Mouse (Mus musculus): ENCODE data around the gene Cdipt. TPM values are rescaled to one million over a fixed set of nuclear protein-coding genes. Genes with fewer than 3 reads are reported as not detected.

Cdipt gene
- polyA plus RNA-seq, 1 experiment from 2014 or later, result 103 TPM

DNA sequence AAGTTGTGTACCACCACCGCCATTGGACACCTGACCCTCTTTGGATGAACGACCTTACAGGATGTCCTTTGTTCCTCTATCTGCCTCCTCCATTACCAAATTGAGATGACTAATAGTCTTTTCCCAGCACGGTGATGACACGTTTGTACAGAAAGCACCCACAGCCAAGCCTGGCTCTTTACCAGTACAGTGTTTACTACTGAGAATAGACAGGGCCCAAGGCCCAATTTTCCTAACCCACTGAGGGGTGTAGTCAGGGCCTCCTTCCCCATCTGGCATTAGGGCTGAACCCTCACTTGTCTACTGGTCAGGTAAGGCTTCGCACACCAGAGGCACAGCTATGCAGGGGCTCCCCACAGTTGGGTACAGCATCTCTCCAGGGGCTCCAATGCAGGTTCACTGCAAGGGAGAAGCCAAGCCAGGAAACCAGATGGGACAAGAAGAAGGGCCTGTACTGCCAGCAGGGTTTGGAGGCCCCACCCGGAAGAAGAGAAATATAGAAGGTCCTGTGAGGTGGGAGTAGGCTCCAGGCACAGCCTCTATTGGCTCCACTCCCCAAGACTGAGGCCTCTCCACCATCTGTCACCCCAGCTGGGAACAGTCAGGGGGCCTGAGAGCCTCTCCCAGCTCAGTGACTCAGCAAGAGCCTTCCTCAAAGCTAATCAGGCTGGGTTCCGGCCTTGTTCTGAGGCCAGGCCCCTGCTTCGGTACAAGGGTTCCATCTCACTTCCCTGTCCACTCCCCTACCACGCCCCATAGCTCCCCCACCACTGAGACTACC is 32.7 kb downstream of the Cdipt start:
- H3K4me1 ChIP-seq (replicated peaks), result peaks cover 22% of the 10 kb centered on the region
- H3K4me3 ChIP-seq, result no peak overlapping the region

DNA sequence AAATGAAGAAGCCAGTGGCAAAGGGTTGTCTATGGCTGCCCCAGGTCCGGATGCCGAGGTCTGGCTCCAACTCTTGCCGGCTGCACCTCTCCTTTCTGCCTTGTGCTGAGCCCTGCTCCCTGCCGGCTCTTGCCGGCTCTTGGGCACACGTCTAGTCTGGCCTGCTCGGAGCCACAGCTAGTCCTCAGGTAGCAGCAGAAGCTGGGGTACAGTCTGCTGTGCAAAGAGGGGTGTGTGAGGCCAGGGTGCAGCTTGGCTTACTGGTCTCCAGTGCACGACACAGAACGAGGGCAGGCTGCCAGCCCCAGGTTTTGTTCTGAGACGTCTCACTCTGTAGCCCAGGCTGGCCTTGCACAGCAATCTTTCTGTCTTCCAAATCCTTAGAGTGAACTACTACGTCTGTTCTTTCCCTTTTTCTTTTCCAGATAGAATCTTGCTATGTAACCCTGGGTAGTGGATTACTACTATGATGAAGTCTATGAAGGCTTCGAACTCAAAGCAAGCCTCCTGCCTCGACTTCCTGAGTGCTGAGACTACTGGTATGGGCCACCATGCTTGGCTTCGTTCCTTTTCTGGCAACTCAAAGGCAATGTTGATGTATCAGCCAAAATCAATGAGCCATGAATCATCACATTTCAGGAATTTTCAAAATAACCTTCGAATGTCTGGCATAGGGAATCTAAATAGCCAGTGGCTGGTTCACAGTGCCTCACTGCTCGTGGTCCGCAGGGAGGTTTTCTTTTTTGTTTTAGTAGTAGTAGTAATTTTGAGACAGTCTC is 33.8 kb downstream of the Cdipt start:
- H3K27ac ChIP-seq, result peak overlapping the region; percentile 76
- H3K36me3 ChIP-seq, result peaks cover 32% of the 10 kb centered on the region
- DNase-seq (ENCODE audit: low spot score), result no peak
- no peaks in the 10 kb centered on the region for H3K27me3 ChIP-seq (ENCODE audit: insufficient read depth, poor library complexity, severe bottlenecking)
- H3K4me3 ChIP-seq, result no peak overlapping the region
- H3K9me3 ChIP-seq, result no peaks in the 10 kb centered on the region
- 85% methylated on average over 17 of the region's 17 CpGs for WGBS
- H3K4me1 ChIP-seq (replicated peaks), result peaks cover 28% of the 10 kb centered on the region

More for the DNA sequence above, 32.7 kb downstream of the Cdipt start:
- H3K27ac ChIP-seq, result peak overlapping the region; percentile 76
- peak; percentile 30 for DNase-seq (ENCODE audit: low spot score)
- WGBS, result 69% methylated on average over 9 of the region's 9 CpGs
- H3K36me3 ChIP-seq, result peaks cover 21% of the 10 kb centered on the region
- no peaks in the 10 kb centered on the region for H3K9me3 ChIP-seq
- H3K27me3 ChIP-seq (ENCODE audit: insufficient read depth, poor library complexity, severe bottlenecking), result no peaks in the 10 kb centered on the region

- H3K4me1 ChIP-seq (replicated peaks), result peaks cover 44% of the 10 kb centered on the region
- no peak for DNase-seq (ENCODE audit: low spot score)
- no peaks in the 10 kb centered on the region for H3K27me3 ChIP-seq (ENCODE audit: insufficient read depth, poor library complexity, severe bottlenecking)
- H3K9me3 ChIP-seq, result no peaks in the 10 kb centered on the region
- 0 out of 2 replicates have a peak overlapping the region, but pooled peaks have one; percentile 45 for H3K27ac ChIP-seq
- H3K36me3 ChIP-seq, result peaks cover 46% of the 10 kb centered on the region
- 88% methylated on average over 2 of the region's 2 CpGs for WGBS
- no peak overlapping the region for H3K4me3 ChIP-seq
Measured at GRCm38 (mm10) chr7:127011051-127011450, 35.3 kb downstream of the Cdipt start.

DNA sequence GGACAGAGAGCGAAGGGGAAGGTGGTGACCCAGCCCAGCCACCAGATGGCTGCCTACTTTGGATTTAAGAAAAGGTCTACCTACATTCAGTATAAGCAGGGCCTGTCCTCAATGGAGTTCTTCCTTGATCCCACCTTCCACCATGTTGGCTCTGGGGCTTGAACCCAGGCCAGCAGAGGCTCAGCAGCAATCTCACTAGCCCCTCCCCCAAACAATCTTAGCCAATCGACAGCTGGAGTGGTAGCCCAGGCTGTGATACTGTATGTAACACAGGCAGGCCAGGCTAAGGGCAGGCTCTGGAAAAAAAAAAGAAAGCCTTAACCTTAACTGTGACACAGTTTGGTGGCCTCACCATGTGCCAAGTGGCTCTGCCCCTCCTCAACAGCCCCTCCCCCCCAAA is 36.0 kb downstream of the Cdipt start:
- no peak overlapping the region for H3K4me3 ChIP-seq
- peaks cover 50% of the 10 kb centered on the region for H3K4me1 ChIP-seq (replicated peaks)
- H3K27me3 ChIP-seq (ENCODE audit: insufficient read depth, poor library complexity, severe bottlenecking), result no peaks in the 10 kb centered on the region
- H3K9me3 ChIP-seq, result no peaks in the 10 kb centered on the region
- DNase-seq (ENCODE audit: low spot score), result no peak
- 85% methylated on average over 2 of the region's 2 CpGs for WGBS
- H3K27ac ChIP-seq, result peak overlapping the region; percentile 45; the same call in 1 of the 2 replicates
- peaks cover 46% of the 10 kb centered on the region for H3K36me3 ChIP-seq

DNA sequence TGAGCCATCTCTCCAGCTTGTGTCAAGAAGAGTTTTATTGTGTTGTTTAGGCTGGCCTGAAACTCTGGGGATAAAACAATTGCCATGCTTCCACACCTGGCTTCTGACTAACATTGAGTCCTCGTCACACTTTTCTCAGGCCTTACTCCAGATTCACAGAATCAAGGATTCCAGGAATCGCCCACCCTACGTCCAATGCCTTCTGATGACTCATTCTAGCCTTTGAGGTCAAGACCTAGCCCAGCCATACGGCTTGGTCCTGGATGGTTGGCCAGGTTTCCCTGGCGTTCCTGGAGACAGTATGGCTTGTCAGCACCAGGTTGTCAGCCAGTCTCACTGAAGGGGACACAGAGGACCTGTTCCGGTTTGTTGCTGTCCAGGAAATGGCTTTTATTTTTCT is 36.7 kb downstream of the Cdipt start:
- no peak for DNase-seq (ENCODE audit: low spot score)
- no peaks in the 10 kb centered on the region for H3K9me3 ChIP-seq
- H3K4me1 ChIP-seq (replicated peaks), result peaks cover 51% of the 10 kb centered on the region
- no peak overlapping the region for H3K4me3 ChIP-seq
- H3K36me3 ChIP-seq, result peaks cover 46% of the 10 kb centered on the region
- no peaks in the 10 kb centered on the region for H3K27me3 ChIP-seq (ENCODE audit: insufficient read depth, poor library complexity, severe bottlenecking)
- no peak overlapping the region for H3K27ac ChIP-seq
- WGBS, result 90% methylated on average over 6 of the region's 6 CpGs

- H3K9me3 ChIP-seq, result no peaks in the 10 kb centered on the region
- peaks cover 46% of the 10 kb centered on the region for H3K36me3 ChIP-seq
- H3K27ac ChIP-seq, result no peak overlapping the region
- DNase-seq (ENCODE audit: low spot score), result no peak
- H3K4me3 ChIP-seq, result 0 out of 2 replicates have a peak overlapping the region, but pooled peaks have one; percentile 9
- 94% methylated on average over 10 of the region's 10 CpGs for WGBS
- H3K27me3 ChIP-seq (ENCODE audit: insufficient read depth, poor library complexity, severe bottlenecking), result no peaks in the 10 kb centered on the region
- peaks cover 54% of the 10 kb centered on the region for H3K4me1 ChIP-seq (replicated peaks)
Measured at GRCm38 (mm10) chr7:127012845-127013244, 37.1 kb downstream of the Cdipt start.

- Histone ChIP-seq H3K36me3 (peaks cover 46% of the 10 kb centered on the region), H3K4me1 (replicated peaks) (peaks cover 58% of the 10 kb centered on the region), H3K9me3 (no peaks in the 10 kb centered on the region), H3K27ac (no peak overlapping the region), H3K27me3 (ENCODE audit: insufficient read depth, poor library complexity, severe bottlenecking) (no peaks in the 10 kb centered on the region), H3K4me3 (0 out of 2 replicates have a peak overlapping the region, but pooled peaks have one; percentile 9)
- no peak for DNase-seq (ENCODE audit: low spot score)
- 92% methylated on average over 6 of the region's 6 CpGs for WGBS
Measured at GRCm38 (mm10) chr7:127013385-127013784, 37.7 kb downstream of the Cdipt start.

DNA sequence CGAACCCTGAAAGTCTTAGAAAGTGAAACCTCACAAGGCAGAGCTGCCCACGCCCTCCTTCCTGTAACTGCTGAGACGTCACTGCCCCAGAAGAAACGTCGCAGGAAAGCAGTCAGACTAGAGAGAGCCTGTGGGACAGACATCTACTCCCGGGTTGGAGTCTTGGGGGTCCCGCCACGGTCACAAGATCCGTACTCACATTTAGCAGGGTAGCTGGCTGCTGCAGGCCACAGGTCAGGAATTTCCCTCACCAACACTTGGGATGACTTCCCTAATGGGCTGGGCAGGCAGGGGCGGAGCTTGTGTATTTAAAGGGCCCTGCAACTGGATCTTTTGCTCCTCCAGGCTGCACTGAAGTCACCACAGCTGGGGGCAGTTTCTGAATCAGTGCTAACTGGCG is 38.6 kb downstream of the Cdipt start, which contains the start of gene Mvp:
TSS of gene Mvp (minus strand) at position 302 of the 400 bp plus-strand sequence.
- H3K9me3 ChIP-seq, result no peaks in the 10 kb centered on the region
- H3K36me3 ChIP-seq, result peaks cover 47% of the 10 kb centered on the region
- H3K27ac ChIP-seq, result peak within 1 kb of the TSS; percentile 98
- 66% methylated on average over 11 of the region's 11 CpGs for WGBS
- H3K27me3 ChIP-seq (ENCODE audit: insufficient read depth, poor library complexity, severe bottlenecking), result no peaks in the 10 kb centered on the region
- peak; percentile 26 for DNase-seq (ENCODE audit: low spot score)
- H3K4me1 ChIP-seq (replicated peaks), result peaks cover 58% of the 10 kb centered on the region
- peak within 1 kb of the TSS; percentile 87 for H3K4me3 ChIP-seq

DNA sequence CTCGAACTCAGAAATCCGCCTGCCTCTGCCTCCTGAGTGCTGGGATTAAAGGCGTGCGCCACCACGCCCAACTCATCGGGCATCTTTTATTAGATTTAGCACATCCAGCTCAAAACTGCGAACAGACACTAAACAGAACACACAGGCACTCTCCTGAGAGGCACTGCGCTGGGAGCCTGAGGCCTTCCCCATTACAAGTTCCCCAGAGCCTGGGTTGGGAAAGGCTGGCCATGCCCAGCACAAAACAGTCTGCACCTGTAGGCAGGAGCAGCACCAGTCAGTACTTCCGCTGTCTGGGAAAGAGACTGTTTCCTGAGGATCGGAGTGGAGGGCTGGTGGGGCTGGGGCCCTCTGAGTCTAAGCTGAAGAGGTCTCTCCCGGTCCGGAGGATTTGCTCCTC is 39.3 kb downstream of the Cdipt start:
- peak overlapping the region; percentile 98; the same call in 1 of the 2 replicates for H3K27ac ChIP-seq
- H3K4me3 ChIP-seq, result peak overlapping the region; percentile 87; the same call in 1 of the 2 replicates
- WGBS, result 95% methylated on average over 12 of the region's 12 CpGs
- peaks cover 63% of the 10 kb centered on the region for H3K4me1 ChIP-seq (replicated peaks)
- H3K36me3 ChIP-seq, result peaks cover 51% of the 10 kb centered on the region
- no peaks in the 10 kb centered on the region for H3K9me3 ChIP-seq
- no peaks in the 10 kb centered on the region for H3K27me3 ChIP-seq (ENCODE audit: insufficient read depth, poor library complexity, severe bottlenecking)
- DNase-seq (ENCODE audit: low spot score), result no peak

DNA sequence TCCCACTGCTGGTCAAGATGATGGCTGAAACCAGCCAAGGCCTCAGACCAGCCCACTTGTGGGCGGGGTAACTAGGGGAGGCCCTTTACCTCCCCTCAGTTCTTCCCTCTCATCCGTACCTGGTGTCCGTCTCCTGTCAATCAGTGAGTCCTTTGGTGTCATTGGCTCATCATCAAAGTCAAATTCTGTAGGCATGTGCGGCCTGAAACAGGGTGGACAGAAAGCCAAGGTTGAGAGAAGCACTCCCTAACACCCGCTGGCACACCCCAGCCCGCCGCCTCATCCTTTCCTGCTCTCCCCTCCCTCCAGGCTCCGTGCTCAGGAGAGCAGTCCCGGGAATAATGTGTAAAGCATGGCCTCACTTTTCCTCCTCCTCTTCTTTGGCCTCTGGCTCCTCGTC is 40.4 kb downstream of the Cdipt start:
- peaks cover 51% of the 10 kb centered on the region for H3K36me3 ChIP-seq
- H3K4me3 ChIP-seq, result peak overlapping the region; percentile 87
- no peaks in the 10 kb centered on the region for H3K27me3 ChIP-seq (ENCODE audit: insufficient read depth, poor library complexity, severe bottlenecking)
- peaks cover 74% of the 10 kb centered on the region for H3K4me1 ChIP-seq (replicated peaks)
- peak; percentile 49 for DNase-seq (ENCODE audit: low spot score)
- 1% methylated on average over 10 of the region's 10 CpGs for WGBS
- H3K27ac ChIP-seq, result peak overlapping the region; percentile 98
- no peaks in the 10 kb centered on the region for H3K9me3 ChIP-seq

DNA sequence TGATC is 40.6 kb downstream of the Cdipt start, which contains the start of gene Pagr1b:
TSS of gene Pagr1b (minus strand) at position 4 of the 5 bp plus-strand sequence.
- Histone ChIP-seq H3K27me3 (ENCODE audit: insufficient read depth, poor library complexity, severe bottlenecking) (no peaks in the 10 kb centered on the region), H3K36me3 (peaks cover 50% of the 10 kb centered on the region), H3K4me1 (replicated peaks) (peaks cover 76% of the 10 kb centered on the region), H3K4me3 (peak within 1 kb of the TSS; percentile 87), H3K9me3 (no peaks in the 10 kb centered on the region), H3K27ac (peak within 1 kb of the TSS; percentile 98)
- no peak for DNase-seq (ENCODE audit: low spot score)

DNA sequence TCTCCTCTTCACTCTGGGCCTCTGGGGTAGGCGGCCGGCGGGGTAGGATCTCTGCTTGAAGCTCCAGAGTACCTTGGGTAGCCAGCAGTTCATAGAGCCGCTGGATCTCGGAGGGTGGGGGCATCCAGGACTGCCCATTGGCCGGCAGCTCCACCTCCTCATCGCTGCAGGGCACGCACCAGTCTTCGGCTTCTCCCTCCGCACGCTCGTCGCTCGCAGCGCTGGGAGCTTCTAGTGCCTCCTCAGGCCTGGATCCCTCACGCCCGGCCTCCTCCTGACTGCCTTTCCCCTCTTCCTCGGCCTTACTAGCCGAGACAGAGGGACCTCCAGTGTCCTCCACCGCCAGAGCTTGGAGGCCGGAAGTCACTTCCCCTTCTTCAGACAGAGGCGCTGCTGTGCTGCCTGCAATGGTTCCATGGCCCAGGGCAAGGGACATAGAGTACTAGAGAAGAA is 40.8 kb downstream of the Cdipt start:
- Histone ChIP-seq H3K27me3 (ENCODE audit: insufficient read depth, poor library complexity, severe bottlenecking) (no peaks in the 10 kb centered on the region), H3K36me3 (peaks cover 48% of the 10 kb centered on the region), H3K4me1 (replicated peaks) (peaks cover 77% of the 10 kb centered on the region), H3K9me3 (no peaks in the 10 kb centered on the region), H3K4me3 (peak overlapping the region; percentile 87), H3K27ac (peak overlapping the region; percentile 98)
- under 1% methylated on average over 22 of the region's 22 CpGs for WGBS
- no peak for DNase-seq (ENCODE audit: low spot score)
